Mouse (Mus musculus): ENCODE data around the gene Cct8l1.

Gene Cct8l1

DNA sequence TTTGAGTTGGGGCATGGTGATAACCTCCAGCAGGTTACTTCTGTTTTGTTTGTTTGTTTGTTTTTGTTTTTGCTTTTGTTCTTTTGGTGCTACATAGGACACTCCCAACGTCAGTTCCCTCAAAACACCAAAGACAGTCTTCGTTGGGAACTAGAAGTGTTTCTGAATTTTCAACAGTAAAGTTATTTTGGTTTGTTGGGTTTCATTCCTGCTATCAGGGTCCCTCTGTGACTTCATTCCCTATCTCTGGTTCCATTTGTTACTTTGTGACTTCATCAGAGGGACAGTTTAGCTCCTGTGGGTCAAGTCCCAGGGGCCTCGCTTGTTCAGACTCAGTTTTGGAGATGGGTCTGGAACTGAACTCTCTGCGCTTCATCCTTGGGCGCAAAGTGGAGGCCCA is at the start of gene Cct8l1:
Gene Cct8l1, plus strand, starts transcription at position 301 of the 400 bp plus-strand sequence.
- no peak for DNase-seq

- DNase-seq = no peak
These were observed 43.8 kb upstream of the Cct8l1 start for GRCm38 (mm10) chr5:25472070-25472469.

- no peak for DNase-seq
These were observed 40.1 kb upstream of the Cct8l1 start for GRCm38 (mm10) chr5:25475789-25476188.

DNA sequence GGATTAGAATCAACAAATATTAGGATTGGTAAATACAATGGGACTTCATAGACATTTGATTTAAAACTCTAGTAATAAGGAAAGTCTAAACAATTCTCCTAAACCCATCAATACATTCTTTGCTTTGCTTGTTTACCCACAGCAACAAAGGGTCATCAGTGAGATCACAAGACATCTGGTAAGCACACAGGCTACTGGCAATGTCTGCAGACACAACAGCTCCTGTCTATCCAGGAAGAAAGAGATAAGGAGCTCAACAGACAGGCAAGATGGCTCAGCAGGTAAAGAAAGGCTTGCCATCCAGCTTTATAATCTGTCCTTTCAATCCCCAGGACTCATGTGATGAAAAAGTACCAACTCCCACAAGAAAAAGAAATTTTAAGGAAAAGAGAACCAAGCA is 37.0 kb upstream of the Cct8l1 start:
- DNase-seq = no peak

- DNase-seq = no peak
These were observed 19.2 kb upstream of the Cct8l1 start for GRCm38 (mm10) chr5:25496652-25497051.

DNA sequence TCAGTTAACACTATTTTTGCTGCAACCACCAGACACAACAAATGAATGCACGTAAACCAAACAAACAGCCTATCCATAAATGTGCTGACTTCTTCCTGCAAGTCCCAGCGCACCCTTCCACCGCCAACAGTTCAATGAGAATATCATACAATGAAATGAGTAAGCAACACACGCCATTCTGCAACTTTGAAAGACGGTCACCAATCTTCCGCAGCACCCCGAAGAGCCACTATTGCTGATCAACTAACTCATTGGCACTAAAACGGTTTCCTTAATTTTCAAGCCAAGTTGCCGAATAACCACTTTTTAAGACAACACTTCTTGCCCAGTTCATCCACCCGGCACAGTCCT is 18.5 kb upstream of the Cct8l1 start:
- DNase-seq = peak; percentile 23

- peak; percentile 50 for DNase-seq
These were observed 18.0 kb upstream of the Cct8l1 start for GRCm38 (mm10) chr5:25497720-25498345.

DNA sequence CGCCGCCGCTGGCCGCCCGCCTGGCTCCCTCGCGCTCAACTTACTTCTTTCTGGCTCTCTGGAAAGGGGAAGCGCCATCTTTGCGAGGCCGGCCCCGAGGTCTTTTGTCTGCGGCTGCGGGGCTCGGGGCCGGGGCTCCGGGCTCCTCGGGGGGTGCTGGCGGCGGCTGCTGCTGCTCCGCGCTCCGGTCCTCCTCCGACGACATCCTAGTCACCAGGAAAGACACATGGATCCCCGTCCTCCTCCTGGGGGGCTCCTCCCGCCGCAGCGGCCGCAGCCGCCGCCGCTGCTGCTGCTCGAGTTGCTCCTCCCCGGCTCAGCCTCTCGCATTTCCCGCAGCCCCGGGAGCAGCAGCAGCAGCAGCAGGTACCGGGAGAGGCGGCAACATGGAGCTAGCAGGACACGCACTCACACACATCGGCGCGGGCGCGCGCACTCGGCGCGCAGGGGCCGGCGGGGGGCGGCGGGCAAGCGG is 17.5 kb upstream of the Cct8l1 start, which contains the start of gene Kmt2c:
Gene Kmt2c, minus strand, starts transcription at position 438 of the 475 bp plus-strand sequence.
- DNase-seq = peak; percentile 75

DNA sequence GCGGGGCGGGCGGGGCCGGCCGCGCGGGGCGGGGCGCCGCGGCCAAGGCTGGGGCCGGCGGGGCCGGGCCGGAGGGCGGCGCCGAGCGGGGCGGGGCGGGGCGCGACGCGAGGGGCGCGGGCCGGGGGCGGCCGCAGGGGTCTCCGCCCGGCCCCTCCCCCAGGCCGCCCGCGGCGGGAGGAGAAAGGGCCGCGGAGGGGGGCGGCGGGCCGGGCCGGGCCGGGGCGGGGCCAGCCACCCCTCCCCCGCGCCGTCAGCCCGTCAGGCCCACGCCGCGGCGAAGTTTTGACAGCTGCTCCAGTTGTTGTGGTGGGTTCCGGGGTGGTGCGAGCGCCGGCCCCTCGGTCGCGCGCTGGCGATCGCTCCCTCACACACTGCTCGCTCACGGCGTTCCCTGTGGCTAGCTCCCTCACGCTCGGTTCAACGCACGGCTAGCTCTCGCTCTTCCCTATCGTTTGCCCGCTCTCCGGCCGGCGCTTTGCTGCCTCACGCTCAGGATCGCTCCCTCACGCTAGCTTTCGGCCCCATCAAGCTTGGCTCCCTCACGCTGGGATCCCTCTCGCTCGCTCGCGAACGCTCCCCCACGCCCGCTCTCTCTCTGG is 16.9 kb upstream of the Cct8l1 start:
- peak; percentile 80 for DNase-seq

GRCm38 (mm10) chr5:25499423-25500398 is 16.2 kb upstream of the Cct8l1 start:
- peak; percentile 95 for DNase-seq

DNA sequence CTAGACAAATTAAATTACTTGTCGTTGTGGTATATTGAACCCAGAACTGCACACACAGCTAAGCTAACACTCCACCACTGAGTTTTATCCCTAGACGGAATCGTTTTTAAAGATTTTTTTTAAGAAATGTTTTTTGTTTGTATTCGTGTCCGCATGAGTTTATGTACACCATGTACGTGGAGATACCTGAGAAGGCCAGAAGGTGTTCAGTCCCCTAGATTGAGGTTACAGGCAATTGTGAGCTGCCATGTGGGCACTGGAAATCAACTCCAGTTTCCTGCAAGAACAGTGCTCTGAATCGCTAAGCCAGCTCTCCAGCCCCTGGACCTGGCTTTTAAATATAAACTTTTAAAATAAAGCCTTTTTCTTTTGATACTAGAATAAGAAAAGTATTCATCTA is 15.2 kb upstream of the Cct8l1 start:
- no peak for DNase-seq

DNA sequence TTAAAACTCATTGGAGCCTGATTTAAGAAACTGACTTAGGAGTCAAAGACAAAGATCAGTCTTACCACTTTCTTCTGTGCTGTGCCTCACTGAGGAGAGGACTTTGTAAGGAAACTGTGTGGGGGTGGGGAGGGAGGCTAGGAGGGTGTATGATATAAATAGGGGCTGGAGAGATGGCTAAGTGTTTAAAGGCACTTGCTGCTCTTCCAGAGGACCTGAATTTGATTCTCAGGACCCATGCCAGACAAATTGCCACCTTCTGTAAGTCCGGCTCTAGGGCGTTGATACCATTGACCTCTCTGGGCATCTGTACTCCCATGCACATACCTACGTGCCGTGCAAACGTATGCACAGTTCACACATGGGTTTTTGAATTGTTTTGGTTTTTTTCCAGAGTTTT is 9.8 kb upstream of the Cct8l1 start:
- no peak for DNase-seq

- no peak for DNase-seq
These were observed 531 bp downstream of the Cct8l1 start for GRCm38 (mm10) chr5:25516301-25516895.

GRCm38 (mm10) chr5:25517550-25517949 is 1.7 kb downstream of the Cct8l1 start:
- no peak for DNase-seq

- no peak for DNase-seq
These were observed 4.0 kb downstream of the Cct8l1 start for GRCm38 (mm10) chr5:25519820-25520219.

DNA sequence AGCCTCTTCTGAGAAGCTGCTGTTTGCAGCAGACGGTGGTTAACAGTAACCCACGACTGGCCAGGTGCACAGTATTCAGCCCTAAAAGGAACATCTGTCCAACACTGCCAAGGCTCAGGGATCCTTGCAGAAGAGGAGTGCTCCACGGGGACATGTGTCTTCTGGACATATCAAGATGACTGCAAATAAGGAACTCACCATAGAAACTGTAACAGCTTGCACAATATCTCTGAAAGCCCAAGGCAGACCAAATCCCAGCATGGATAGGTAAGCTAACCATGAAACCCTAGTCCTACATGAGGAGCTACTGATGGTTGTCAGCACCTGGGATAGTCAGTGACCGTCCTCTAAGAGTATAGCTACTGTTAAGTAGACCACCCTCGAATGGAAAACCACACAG is 5.6 kb downstream of the Cct8l1 start:
- DNase-seq = no peak

DNA sequence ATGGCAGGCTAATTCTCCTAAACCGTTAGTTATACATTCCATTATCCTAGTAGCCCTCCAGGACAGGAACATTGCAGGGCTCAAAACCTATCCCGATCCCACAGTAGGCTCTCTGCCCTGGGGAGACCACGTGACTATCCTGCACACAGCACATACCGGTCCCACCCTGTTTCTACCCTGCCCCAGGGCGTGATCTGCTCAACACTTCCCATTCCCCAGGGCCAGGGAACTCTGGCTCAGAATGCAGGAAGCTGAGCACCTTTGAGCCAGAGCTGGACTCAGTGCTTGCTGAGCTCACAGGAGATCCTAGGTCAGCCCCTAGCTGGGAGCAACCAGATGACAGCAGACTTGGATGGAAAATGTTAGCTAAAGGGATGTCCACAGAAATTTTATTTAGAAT is 10.2 kb downstream of the Cct8l1 start:
- no peak for DNase-seq

GRCm38 (mm10) chr5:25526926-25527325 is 11.1 kb downstream of the Cct8l1 start:
- DNase-seq = no peak

DNA sequence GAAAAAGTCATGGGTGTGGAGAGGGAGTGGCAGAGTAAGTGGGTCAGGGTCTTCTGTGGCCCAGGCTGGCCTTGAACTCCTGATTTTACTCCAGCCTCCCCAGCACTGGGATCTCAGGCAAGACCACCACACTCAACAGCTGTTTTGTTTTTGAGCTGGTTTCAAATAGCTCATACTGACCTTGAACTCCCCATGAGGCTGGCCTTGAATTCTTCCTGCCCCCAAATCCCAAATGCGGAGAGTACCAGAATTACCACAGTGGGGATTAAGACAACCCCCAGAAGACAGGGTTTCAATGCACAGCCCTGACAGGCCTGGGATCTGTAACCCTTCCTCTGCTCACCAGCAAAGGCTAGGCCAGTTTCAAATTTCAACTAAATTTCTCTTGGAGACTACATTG is 12.1 kb downstream of the Cct8l1 start:
- no peak for DNase-seq

GRCm38 (mm10) chr5:25528851-25529528 is 13.1 kb downstream of the Cct8l1 start:
- no peak for DNase-seq

DNA sequence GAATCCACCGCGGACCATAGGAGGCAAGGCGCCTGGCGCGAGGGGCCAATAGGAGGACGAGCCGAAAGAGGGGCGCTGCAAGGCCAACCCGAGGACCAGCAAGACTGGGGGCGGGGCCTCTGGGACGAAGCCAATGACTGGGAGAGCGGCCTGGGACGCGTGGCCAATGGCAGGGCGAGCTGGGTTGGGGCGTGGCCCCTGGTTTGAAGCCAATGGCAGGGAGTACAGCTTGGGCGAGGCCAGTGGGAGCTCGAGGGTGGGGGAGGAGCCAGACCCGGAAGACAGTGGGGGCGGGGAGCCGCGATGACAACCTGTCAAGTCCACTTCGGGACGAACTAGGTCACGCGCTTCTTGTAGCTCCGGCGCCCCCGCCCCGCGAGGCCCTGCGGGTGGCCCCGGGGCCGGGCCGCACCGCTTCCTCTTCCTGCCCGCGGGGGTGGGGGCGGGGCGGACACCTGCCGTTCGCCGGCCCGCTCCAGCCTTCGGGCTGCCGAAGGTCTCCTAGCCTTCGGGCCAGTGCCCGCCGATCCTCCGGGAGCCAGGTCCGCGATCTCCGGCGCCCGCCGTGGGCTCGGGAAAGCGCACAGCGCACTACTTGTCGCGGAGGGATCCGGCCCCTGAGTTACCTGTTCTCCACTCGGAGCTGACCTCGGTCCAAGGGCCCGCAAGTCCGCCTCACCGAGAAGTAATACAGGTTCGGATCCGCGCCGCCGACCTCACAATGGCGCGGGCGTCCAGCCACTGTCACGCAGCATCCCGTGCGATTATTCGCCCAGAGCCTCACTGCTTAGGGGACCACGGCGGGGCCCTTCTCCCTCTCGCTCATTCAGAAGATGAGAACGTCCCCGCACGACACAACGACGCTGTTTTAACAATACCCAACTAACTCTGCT is 13.9 kb downstream of the Cct8l1 start:
- DNase-seq = peak; percentile 99

GRCm38 (mm10) chr5:25530629-25531028 is 14.8 kb downstream of the Cct8l1 start:
- no peak for DNase-seq

Data from thymus, postnatal 25 days (tissue).